Mouse (Mus musculus): ENCODE results near the gene Tmem242. TPM values are rescaled to one million over a fixed set of nuclear protein-coding genes. Genes with fewer than 3 reads are reported as not detected.
A peak's percentile ranks its signal among the peaks of the same experiment; 100 is the strongest.

Gene Tmem242
- 131 and 147 TPM in 2 replicates for polyA plus RNA-seq (2016; fragmentation: Nextera tagmentation; extraction: Ambion mirVana)

DNA sequence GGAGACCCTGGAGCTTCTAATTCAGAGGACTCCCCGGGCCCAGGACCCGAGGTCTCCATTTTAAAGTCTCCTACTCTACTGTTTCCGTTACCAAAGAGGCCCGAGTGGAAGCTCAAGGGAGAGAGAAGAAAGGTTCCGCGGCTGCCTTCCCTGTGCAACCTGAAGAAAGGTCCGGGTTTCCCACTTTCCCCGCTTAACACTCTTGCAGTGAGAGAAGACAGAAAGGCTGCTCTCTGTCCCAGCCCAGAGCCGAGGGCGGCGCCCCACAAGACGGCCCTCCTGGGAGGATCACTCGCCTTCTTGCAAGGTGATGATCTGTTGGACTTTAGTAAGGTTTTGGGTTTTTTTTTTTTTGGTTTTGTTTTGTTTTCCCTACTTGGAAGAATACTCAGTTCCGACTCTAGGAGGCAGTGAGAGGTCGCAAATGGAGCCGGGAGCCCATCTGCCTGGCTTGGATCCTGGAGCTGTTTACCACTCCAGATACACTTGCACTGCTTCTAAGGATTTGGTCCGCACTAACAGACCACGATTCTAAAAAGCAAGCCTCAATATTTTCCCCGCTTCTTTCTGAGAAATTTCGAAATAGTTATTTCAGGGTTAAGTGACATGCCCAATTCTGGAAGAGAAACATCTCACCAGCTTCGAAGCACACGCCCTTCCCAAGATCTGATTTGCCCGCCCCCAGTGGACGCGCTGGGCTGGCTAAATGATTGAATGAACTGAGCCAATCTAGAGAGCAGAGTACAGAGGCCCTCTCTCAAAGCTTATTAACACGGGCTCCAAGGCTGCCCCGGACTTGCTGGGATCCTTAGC lies at the start of gene Tmem242:
Gene Tmem242, minus strand, starts transcription at position 101 of the 813 bp plus-strand sequence.
- ATAC-seq (ENCODE audit: insufficient number of reproducible peaks, insufficient read depth, low FRiP score, low TSS enrichment): peak; percentile 87
- WGBS: 1% methylated on average over 27 of the region's 27 CpGs
- no peaks in the 10 kb centered on the region for H3K27me3 ChIP-seq
- H3K4me1 ChIP-seq: peaks cover 6% of the 10 kb centered on the region; the same call in 1 of the 2 replicates
- peak within 1 kb of the TSS; percentile 71 for H3K9ac ChIP-seq
- no peaks in the 10 kb centered on the region for H3K9me3 ChIP-seq
- H3K4me2 ChIP-seq (replicated peaks): peak within 1 kb of the TSS; percentile 56
- H3K27ac ChIP-seq: 0 out of 2 replicates have a peak within 1 kb of the TSS, but pooled peaks have one; percentile 63
- peak within 1 kb of the TSS; percentile 48 for H3K4me3 ChIP-seq
- H3K36me3 ChIP-seq: peaks cover 3% of the 10 kb centered on the region; the same call in 1 of the 2 replicates

GRCm38 (mm10) chr17:5488156-5488555 lies 48.1 kb upstream of the Tmem242 start:
- WGBS: 54% methylated on average over 9 of the region's 9 CpGs
- H3K9ac ChIP-seq: no peak overlapping the region
- H3K27me3 ChIP-seq: peaks cover 2% of the 10 kb centered on the region; the same call in 1 of the 2 replicates
- H3K27ac ChIP-seq: no peak overlapping the region
- H3K9me3 ChIP-seq: no peaks in the 10 kb centered on the region
- no peaks in the 10 kb centered on the region for H3K4me1 ChIP-seq
- no peak for ATAC-seq (ENCODE audit: insufficient number of reproducible peaks, insufficient read depth, low FRiP score, low TSS enrichment)
- no peak overlapping the region for H3K4me3 ChIP-seq
- H3K4me2 ChIP-seq (replicated peaks): no peak overlapping the region
- H3K36me3 ChIP-seq: no peaks in the 10 kb centered on the region

GRCm38 (mm10) chr17:5484663-5485062 lies 44.6 kb upstream of the Tmem242 start:
- Histone ChIP-seq H3K9ac (no peak overlapping the region), H3K36me3 (no peaks in the 10 kb centered on the region), H3K4me3 (no peak overlapping the region), H3K4me1 (no peaks in the 10 kb centered on the region), H3K27me3 (no peaks in the 10 kb centered on the region; the same call in 1 of the 2 replicates), H3K4me2 (replicated peaks) (no peak overlapping the region), H3K9me3 (no peaks in the 10 kb centered on the region), H3K27ac (no peak overlapping the region)
- no peak for ATAC-seq (ENCODE audit: insufficient number of reproducible peaks, insufficient read depth, low FRiP score, low TSS enrichment)
- 97% methylated on average over 1 of the region's 1 CpGs for WGBS

- no peak overlapping the region for H3K27ac ChIP-seq
- H3K4me1 ChIP-seq: no peaks in the 10 kb centered on the region
- no peaks in the 10 kb centered on the region for H3K36me3 ChIP-seq
- H3K27me3 ChIP-seq: no peaks in the 10 kb centered on the region; the same call in 1 of the 2 replicates
- no peak overlapping the region for H3K4me3 ChIP-seq
- H3K9ac ChIP-seq: no peak overlapping the region
- WGBS: 59% methylated on average over 4 of the region's 4 CpGs
- no peak overlapping the region for H3K4me2 ChIP-seq (replicated peaks)
- ATAC-seq (ENCODE audit: insufficient number of reproducible peaks, insufficient read depth, low FRiP score, low TSS enrichment): no peak
- H3K9me3 ChIP-seq: no peaks in the 10 kb centered on the region
Observed at GRCm38 (mm10) chr17:5483456-5483855, 43.4 kb upstream of the Tmem242 start.

GRCm38 (mm10) chr17:5475960-5476725 lies 36.1 kb upstream of the Tmem242 start:
- no peak overlapping the region for H3K27ac ChIP-seq
- no peaks in the 10 kb centered on the region for H3K9me3 ChIP-seq
- no peak overlapping the region for H3K4me3 ChIP-seq
- WGBS: 63% methylated on average over 14 of the region's 14 CpGs
- ATAC-seq (ENCODE audit: insufficient number of reproducible peaks, insufficient read depth, low FRiP score, low TSS enrichment): no peak
- H3K4me2 ChIP-seq (replicated peaks): no peak overlapping the region
- H3K9ac ChIP-seq: no peak overlapping the region
- H3K36me3 ChIP-seq: no peaks in the 10 kb centered on the region
- no peaks in the 10 kb centered on the region for H3K4me1 ChIP-seq
- H3K27me3 ChIP-seq: no peaks in the 10 kb centered on the region

DNA sequence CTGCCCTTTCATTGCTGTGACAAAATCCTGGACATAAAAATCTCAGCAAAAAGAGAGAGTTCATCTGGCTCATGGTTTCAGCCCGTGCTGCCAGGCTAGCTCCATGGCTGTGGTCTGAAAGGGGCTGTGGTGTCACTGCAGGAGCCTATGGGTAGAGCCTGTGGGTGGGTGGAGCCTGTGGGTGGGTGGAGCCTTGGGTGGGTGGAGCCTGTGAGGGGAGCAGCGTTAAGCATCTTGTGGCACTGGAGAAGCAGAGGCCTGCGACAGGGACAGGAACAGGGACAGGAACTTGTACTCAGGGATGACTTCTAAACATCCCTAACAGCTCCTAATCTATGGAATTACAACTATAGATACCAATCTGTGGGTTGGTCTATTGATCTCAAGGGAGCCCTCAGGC lies 32.2 kb upstream of the Tmem242 start:
- Histone ChIP-seq H3K9me3 (no peaks in the 10 kb centered on the region), H3K27ac (no peak overlapping the region), H3K4me2 (replicated peaks) (no peak overlapping the region), H3K36me3 (no peaks in the 10 kb centered on the region), H3K4me3 (no peak overlapping the region), H3K4me1 (no peaks in the 10 kb centered on the region), H3K27me3 (no peaks in the 10 kb centered on the region), H3K9ac (no peak overlapping the region)
- ATAC-seq (ENCODE audit: insufficient number of reproducible peaks, insufficient read depth, low FRiP score, low TSS enrichment): no peak
- 50% methylated on average over 3 of the region's 3 CpGs for WGBS

- WGBS: 46% methylated on average over 4 of the region's 4 CpGs
- Histone ChIP-seq H3K27me3 (no peaks in the 10 kb centered on the region), H3K4me2 (replicated peaks) (no peak overlapping the region), H3K27ac (no peak overlapping the region), H3K4me1 (no peaks in the 10 kb centered on the region), H3K9me3 (no peaks in the 10 kb centered on the region), H3K36me3 (no peaks in the 10 kb centered on the region), H3K4me3 (no peak overlapping the region), H3K9ac (no peak overlapping the region)
- ATAC-seq (ENCODE audit: insufficient number of reproducible peaks, insufficient read depth, low FRiP score, low TSS enrichment): no peak
Observed at GRCm38 (mm10) chr17:5467177-5467576, 27.1 kb upstream of the Tmem242 start.

DNA sequence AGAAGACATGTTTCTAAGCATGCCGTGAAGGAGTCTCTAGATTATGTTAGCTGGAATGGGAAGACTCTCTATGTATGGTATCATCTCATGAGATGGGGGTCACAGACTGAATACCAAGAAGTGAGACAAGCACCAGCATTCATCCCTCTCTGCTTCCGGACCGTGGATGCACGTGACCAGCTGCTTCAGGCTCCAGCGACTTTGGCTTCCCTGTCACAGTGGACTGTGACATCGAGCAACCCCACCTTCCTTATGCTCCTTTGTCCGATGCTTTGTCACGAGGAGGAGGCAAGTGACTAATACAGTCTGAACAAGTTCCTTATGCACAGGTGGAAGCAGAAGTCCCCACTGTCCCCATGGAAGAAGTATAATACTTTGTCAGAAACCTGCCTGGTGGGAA lies 26.7 kb upstream of the Tmem242 start:
- Histone ChIP-seq H3K36me3 (no peaks in the 10 kb centered on the region), H3K4me1 (no peaks in the 10 kb centered on the region), H3K9ac (no peak overlapping the region), H3K4me3 (no peak overlapping the region), H3K27ac (no peak overlapping the region), H3K9me3 (no peaks in the 10 kb centered on the region), H3K27me3 (no peaks in the 10 kb centered on the region), H3K4me2 (replicated peaks) (no peak overlapping the region)
- 82% methylated on average over 8 of the region's 8 CpGs for WGBS
- no peak for ATAC-seq (ENCODE audit: insufficient number of reproducible peaks, insufficient read depth, low FRiP score, low TSS enrichment)

DNA sequence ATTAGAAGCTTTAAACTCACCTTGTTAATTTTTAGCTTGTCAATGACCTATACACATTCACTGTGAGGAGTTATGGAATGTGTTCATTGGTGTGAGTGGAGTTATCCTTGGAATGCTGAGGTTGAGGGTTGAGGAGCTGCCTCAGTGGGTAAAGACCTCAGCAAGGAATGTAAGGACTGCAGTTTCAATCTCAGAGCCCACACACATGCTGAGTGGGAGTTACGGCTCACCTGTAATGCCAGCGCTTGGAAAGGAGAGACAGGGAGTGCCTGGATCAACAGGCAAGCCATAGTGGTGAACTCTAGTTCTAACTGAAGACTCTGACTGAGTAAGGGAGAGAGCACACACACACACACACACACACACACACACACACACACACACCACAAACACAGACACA lies 23.9 kb upstream of the Tmem242 start:
- H3K27ac ChIP-seq: no peak overlapping the region
- H3K4me3 ChIP-seq: no peak overlapping the region
- no peaks in the 10 kb centered on the region for H3K9me3 ChIP-seq
- H3K4me1 ChIP-seq: no peaks in the 10 kb centered on the region
- no peak for ATAC-seq (ENCODE audit: insufficient number of reproducible peaks, insufficient read depth, low FRiP score, low TSS enrichment)
- H3K9ac ChIP-seq: no peak overlapping the region
- WGBS: 90% methylated on average over 2 of the region's 2 CpGs
- no peak overlapping the region for H3K4me2 ChIP-seq (replicated peaks)
- H3K36me3 ChIP-seq: no peaks in the 10 kb centered on the region
- H3K27me3 ChIP-seq: no peaks in the 10 kb centered on the region

- Histone ChIP-seq H3K9me3 (no peaks in the 10 kb centered on the region), H3K27me3 (no peaks in the 10 kb centered on the region), H3K27ac (no peak overlapping the region), H3K4me3 (no peak overlapping the region), H3K4me2 (replicated peaks) (no peak overlapping the region), H3K4me1 (no peaks in the 10 kb centered on the region), H3K9ac (no peak overlapping the region), H3K36me3 (no peaks in the 10 kb centered on the region)
- no peak for ATAC-seq (ENCODE audit: insufficient number of reproducible peaks, insufficient read depth, low FRiP score, low TSS enrichment)
- WGBS: 80% methylated on average over 4 of the region's 4 CpGs
Observed at GRCm38 (mm10) chr17:5453657-5454056, 13.6 kb upstream of the Tmem242 start.

DNA sequence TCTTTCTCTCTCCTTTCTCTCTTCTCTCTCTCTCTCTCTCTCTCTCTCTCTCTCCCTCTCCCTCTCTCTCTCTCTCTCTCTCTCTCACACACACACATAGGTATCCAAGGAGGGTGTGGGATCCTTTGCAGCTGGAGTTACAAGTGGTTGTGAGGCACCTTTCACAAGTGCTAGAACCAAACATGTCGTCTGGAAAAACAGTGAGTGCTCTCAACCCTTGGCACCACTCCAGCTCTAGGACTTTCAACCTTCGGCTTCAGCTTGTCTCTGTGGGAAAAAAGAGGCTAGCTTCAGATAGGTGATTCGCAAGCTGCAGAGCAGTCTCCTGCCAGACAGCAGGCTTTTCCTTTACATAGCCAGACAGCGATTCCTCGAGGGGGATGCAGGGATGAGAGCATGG lies 3.7 kb upstream of the Tmem242 start:
- no peak overlapping the region for H3K4me2 ChIP-seq (replicated peaks)
- WGBS: 60% methylated on average over 5 of the region's 5 CpGs

More for the DNA sequence above, 3.7 kb upstream of the Tmem242 start:
- Histone ChIP-seq H3K27me3 (0 out of 2 replicates have a peak, but pooled peaks cover 3% of the 10 kb centered on the region), H3K9ac (no peak overlapping the region), H3K36me3 (no peaks in the 10 kb centered on the region), H3K4me1 (peaks cover 4% of the 10 kb centered on the region; the same call in 1 of the 2 replicates), H3K9me3 (no peaks in the 10 kb centered on the region), H3K27ac (no peak overlapping the region), H3K4me3 (no peak overlapping the region)
- ATAC-seq (ENCODE audit: insufficient number of reproducible peaks, insufficient read depth, low FRiP score, low TSS enrichment): no peak
